Mouse (Mus musculus): ENCODE data around the gene RPS10-NUDT3.

RPS10-NUDT3 gene

DNA sequence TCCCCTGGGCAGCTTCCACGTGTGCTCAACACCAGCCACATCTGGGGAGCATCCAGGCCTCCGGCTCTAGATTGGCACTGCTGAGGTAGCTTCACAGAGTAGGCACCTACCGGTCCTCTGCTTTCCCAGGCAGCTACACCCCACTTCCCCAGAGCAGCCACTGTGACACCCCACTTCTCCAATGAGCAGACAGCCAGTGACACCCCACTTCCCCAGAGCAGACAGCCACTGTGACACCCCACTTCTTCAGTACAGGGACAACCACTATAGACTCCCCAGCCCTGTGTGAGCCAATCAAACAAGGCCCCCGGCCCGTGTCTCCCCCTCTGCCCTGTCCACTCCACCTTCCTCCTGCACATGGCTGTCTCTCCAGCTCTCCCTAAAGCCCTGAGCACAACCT, 23.0 kb downstream of the RPS10-NUDT3 start:
- in situ Hi-C loops (cut with MboI; ENCODE audit: low sequenced_read_pairs): no loop called here

DNA sequence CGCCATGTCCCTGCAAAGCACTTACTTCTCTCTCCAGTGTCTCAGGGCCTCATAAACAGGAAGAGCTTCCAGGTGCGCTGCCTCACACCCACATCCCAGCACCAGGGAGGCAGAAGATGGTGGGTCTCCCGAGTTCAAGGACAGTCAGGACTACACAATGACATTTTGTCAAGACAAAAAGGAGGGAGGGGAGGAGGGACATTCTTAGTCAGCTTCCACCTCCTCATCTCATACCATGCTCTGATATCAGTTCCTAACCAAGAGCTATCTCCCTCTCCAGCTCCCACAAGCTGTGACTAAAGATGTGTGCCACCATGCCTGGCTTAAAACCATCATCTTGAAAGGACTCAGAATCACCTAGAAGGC, 23.5 kb downstream of the RPS10-NUDT3 start:
- in situ Hi-C loops (cut with MboI; ENCODE audit: low sequenced_read_pairs): no loop called here

GRCm38 (mm10) chr17:27610679-27611518, 24.1 kb downstream of the RPS10-NUDT3 start:
- in situ Hi-C loops (cut with MboI; ENCODE audit: low sequenced_read_pairs): no loop called here

- in situ Hi-C loops (cut with MboI; ENCODE audit: low sequenced_read_pairs): no loop called here
Measured at GRCm38 (mm10) chr17:27609576-27609975, 25.4 kb downstream of the RPS10-NUDT3 start.

- in situ Hi-C loops (cut with MboI; ENCODE audit: low sequenced_read_pairs): no loop called here
Measured at GRCm38 (mm10) chr17:27603522-27604234, 31.3 kb downstream of the RPS10-NUDT3 start.

- in situ Hi-C loops (cut with MboI; ENCODE audit: low sequenced_read_pairs): no loop called here
Measured at GRCm38 (mm10) chr17:27603036-27603435, 32.0 kb downstream of the RPS10-NUDT3 start.

DNA sequence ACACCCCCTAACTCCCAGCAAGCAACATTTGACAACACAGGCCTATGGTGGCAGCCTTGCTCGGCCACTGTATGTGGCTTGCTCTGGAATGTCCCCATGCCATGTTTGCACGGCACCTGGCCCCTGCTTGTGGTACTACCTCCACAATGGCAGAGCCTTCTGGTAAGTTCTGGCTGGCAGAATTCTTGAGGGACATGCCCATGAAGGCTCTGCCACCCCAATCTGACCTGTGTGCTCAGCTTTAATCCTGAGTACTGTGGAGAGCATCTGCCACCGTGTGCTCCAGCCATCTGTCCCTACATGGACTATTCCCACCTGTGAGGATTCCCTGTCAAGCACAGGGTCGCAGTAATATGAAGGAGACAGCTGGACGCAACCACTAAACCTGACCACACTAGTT, 34.2 kb downstream of the RPS10-NUDT3 start:
- in situ Hi-C loops (cut with MboI; ENCODE audit: low sequenced_read_pairs): no loop called here

DNA sequence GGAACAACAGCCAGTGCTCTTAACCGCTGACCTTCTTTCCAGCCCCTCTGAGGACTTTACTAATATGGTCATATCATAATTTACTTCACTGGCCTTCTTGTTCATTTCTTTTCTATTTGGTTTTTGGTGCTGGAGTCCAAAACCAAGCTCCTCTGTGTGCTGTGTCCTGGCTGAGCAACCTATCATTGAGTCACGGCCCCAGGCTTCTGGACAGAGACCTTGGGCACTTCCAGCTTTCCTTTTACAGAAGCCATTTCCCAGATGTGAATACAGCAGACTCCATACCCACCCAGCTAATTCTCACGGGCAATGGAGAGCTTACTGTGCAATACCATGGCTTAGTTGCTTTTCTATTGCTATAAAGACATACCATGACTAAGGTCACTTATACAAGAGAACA, 34.7 kb downstream of the RPS10-NUDT3 start:
- in situ Hi-C loops (cut with MboI; ENCODE audit: low sequenced_read_pairs): no loop called here

DNA sequence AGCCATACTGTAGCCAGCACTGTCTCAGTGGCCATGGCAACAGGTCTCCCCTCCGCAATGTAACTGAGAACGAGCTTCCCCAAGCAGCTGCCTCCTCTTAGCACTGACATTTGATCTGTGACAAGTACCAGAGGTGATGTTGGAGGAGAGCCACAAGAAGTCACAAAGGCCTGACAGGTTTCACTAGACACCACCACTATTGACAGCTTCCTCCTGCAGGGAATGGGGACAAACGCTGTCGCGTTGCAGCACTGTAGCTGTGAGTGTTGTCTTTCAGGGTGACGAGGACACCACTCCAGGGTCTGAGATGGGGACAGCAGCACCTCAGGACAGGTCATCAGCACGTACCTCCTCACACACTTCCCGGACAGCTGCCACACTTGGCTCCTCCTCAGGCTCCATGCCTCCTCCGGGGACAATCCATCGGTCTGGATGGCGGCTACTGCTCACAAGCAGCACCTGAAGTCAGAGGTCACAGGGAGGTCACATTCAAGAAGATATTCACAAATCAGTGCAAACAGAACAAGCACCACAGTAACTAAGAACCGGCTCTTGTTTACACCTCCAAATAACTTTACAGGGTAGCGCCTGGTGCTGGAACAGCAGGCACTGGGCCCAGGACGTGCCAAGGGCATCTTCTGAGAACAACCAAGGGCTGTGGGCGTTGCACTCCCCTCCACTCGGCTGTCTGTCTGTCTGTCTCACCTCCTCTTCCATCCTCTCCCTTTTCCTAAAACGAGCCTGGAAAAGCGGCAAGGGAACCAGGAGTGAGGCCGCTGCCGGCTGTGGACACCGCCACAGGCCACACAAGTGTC, 38.4 kb downstream of the RPS10-NUDT3 start:
- in situ Hi-C loops (cut with MboI; ENCODE audit: low sequenced_read_pairs): no loop called here

DNA sequence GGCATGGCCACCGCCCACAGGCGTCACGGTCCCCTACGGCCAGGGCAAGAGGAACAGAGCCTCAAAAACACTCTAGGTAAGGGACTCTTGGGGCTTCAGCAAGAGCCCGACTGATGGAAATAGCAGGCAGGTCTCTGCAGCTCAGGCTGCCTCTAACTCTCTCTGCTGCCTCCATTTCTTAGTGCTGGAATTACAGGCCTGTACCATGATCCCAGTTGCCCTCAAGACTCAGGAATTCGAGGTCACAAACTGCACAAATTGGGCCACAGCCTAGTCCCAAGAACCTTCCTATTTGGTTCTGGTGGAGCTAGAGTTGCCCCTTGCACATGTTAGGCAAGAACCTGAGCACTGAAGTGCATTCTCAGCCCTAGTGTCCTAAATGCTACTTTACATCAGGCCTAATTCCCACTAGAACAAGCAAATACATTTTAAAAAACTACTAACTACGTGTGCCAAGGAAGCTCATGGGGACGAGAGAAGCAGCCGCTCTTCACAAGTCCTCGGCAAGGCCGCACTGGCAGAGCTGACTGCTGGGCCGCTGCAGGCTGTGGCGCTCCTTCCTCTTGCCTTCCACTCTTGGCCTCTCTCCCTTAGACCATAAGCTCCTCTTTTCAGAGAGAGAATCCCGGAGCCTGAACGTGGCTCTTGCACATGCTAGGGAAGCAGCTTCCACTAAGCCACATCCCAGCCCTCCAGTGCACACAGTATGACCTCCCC, 39.2 kb downstream of the RPS10-NUDT3 start:
- in situ Hi-C loops (cut with MboI; ENCODE audit: low sequenced_read_pairs): no loop called here

DNA sequence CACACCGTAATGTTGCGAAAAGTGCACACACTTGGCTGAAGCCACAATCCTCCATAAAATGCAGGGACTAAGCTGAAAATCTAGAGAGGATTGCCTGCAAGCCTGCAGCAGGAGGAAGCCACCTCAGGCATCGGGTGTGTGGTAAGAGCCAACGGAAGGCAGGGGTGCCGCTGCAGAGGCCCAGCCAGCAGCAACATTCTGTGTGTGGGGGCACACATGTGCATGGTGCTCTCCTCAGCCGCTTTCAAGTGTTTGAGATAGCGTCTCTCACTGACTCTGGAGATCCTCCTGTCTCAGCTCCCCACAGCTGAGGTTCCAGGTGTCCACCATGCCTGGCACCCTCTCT, 42.5 kb downstream of the RPS10-NUDT3 start:
- in situ Hi-C loops (cut with MboI; ENCODE audit: low sequenced_read_pairs): no loop called here

DNA sequence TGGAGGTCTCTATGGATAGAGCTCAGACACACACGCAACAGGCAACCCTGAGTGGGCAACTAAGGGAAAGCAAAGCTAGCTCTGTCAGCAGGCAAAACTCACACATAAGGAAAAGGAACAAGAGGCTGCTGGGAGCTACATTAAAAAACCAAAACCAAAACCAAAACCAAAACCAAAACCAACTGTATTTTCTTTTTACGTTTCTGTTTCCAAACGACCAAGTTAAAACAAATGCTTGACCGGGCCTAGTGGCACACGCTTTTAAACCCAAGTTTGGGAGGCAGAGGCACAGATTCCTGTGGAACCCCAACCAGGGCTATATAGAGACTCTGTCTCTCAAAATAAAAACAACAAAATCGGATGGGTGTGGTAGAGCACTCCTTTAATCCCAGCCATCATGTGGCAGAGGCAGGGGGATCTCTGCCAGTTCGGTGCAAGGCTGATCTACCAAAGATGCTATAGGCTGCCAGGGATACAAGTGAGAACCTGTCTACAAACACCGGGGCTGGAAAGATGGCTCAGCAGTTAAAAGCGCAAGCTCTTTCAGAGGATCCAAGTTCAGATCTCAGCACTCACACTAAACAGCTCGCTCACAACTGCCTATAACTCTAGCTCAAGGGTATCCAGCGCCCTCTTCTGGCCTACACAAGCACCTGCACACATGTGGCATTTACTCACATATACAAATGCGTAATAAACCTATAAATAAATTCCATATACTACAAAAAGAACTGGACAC, 43.0 kb downstream of the RPS10-NUDT3 start:
- in situ Hi-C loops (cut with MboI; ENCODE audit: low sequenced_read_pairs): no loop called here

GRCm38 (mm10) chr17:27588231-27588630, 46.8 kb downstream of the RPS10-NUDT3 start:
- in situ Hi-C loops (cut with MboI; ENCODE audit: low sequenced_read_pairs): no loop called here

GRCm38 (mm10) chr17:27587252-27587651, 47.8 kb downstream of the RPS10-NUDT3 start:
- in situ Hi-C loops (cut with MboI; ENCODE audit: low sequenced_read_pairs): no loop called here

GRCm38 (mm10) chr17:27586661-27587060, 48.4 kb downstream of the RPS10-NUDT3 start:
- in situ Hi-C loops (cut with MboI; ENCODE audit: low sequenced_read_pairs): no loop called here

DNA sequence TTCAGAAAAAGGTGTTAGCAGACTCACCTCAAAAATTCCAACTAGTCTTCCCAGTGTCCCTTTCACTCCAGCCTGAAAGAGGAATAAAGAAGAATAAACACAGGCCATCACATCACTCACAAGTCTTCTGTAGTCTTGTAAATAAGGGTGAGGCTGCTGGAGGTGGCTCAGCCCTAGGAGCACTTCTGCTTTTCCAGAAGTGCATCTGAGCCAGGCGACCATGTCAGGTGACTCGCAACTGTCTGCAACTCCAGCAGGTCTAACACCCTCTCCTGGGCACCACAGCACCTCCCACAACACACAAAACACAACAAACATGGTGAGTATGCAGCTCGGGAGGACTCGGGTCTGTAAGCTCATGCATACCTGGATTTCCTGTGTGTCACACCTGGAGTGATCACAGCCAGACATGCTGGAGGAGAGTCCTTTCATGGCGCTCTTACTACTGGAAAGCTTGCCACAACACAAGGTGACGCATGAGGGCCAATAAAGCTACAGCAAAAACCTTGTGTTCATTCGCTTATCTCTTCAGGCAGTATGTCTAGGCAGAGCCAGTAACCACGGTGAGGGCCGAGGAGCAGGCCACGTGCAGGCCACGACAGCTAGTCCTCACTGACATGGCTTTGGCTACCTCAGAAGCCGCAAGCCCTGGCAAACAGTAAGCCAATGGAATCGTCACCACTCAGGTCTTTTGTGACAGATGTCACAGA, 51.7 kb downstream of the RPS10-NUDT3 start:
- in situ Hi-C loops (cut with MboI; ENCODE audit: low sequenced_read_pairs): no loop called here

- in situ Hi-C loops (cut with MboI; ENCODE audit: low sequenced_read_pairs): no loop called here
Measured at GRCm38 (mm10) chr17:27580392-27581068, 54.5 kb downstream of the RPS10-NUDT3 start.

DNA sequence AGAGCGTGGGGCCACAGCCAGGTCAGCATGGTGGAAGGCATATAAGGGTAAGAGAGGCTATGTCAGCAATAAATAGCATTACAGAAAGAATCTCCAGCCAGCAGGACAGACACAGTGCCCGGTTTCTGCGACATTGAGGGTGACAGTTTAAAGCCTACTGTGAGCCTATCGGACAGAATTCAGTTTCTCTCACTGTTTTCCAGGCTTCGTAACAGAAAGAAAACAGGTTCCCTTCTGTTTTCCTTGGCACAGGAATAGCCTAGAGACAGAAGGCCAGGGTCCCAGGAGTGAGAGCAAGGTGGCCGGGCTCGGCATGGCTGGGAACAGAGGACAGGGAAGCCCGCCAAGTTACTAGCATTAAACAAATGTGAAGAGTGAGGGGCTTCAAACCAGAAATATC, 55.2 kb downstream of the RPS10-NUDT3 start:
- in situ Hi-C loops (cut with MboI; ENCODE audit: low sequenced_read_pairs): no loop called here

GRCm38 (mm10) chr17:27578487-27578886, 56.5 kb downstream of the RPS10-NUDT3 start:
- in situ Hi-C loops (cut with MboI; ENCODE audit: low sequenced_read_pairs): no loop called here
